Mouse (Mus musculus) cerebellum, adult 8-10 months (tissue): ENCODE results near the gene Gm3336.

Experiments
- DNase-seq: peaks from one replicate; pipeline ENCODE4 v3.0.0; 2022

Gm3336 gene

GRCm38 (mm10) chr8:70765838-70766570 lies 47.7 kb downstream of the Gm3336 start:
- peak; percentile 30 for DNase-seq

- peak; percentile 57 for DNase-seq
These were observed 48.5 kb downstream of the Gm3336 start for GRCm38 (mm10) chr8:70766571-70767440.

- no peak for DNase-seq
These were observed 49.2 kb downstream of the Gm3336 start for GRCm38 (mm10) chr8:70767503-70767902.

DNA sequence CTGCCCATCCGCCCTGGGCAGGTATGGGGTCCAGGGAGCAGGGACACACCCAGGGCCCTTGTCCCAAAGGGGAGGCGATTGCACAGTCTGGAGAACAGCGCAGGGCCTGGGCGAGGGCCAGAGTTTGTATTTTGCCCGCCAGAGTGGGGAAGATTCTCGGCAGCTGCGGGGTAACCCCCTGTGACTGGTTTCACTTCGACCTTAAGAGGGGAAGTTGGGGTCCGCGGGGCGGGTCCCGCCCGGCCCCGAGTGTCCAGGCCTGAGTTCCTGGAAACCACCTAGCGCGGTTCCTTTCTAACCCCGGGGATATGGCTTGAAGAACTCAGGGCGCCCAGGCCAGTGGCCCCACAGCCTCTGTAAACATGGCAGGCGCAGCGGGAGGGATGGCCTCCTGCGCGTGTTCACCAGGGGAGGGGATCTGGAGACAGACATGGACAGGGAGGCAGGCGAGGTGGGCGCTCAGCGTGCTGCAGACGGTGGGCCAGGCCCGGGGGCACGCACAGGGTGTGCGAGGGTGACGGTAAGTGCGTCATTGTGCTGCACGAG lies 50.0 kb downstream of the Gm3336 start:
- DNase-seq = no peak

GRCm38 (mm10) chr8:70768956-70769355 lies 50.6 kb downstream of the Gm3336 start:
- DNase-seq = no peak

- DNase-seq = peak; percentile 94
These were observed 51.0 kb downstream of the Gm3336 start for GRCm38 (mm10) chr8:70769359-70769758.

GRCm38 (mm10) chr8:70769858-70770257 lies 51.5 kb downstream of the Gm3336 start:
- no peak for DNase-seq

DNA sequence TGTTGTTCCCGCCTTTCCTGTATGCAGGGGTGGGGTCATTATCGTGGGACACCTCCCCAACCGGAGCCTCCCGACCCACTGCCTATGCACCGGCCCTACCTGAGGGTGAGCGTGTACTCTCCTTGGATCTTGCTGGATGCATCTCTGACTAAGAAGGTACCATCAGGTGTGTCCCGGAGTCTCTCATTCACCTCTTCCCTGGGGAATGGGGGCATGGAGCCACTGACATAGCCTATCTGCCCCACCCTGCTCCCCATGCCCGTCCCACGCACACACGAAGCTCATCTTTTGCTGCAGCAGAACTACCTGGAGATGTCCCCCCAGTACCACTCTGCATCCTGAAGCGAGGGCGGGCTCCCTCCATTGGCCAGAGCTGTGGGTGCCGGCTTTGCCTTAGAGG lies 52.4 kb downstream of the Gm3336 start:
- no peak for DNase-seq

GRCm38 (mm10) chr8:70771217-70771616 lies 52.9 kb downstream of the Gm3336 start:
- DNase-seq = no peak

GRCm38 (mm10) chr8:70772075-70772474 lies 53.7 kb downstream of the Gm3336 start:
- DNase-seq = no peak
